Mouse (Mus musculus) stomach, postnatal 0 days (tissue): Measurements from ENCODE around the gene Slc5a10.

Experiments
- CTCF ChIP-seq: IDR thresholded peaks from 2 replicates; pipeline ENCODE4 v1.5.1; 2016; ENCODE audit warnings: antibody characterized with exemption, low read depth, mild to moderate bottlenecking, moderate library complexity
- EP300 ChIP-seq: optimal IDR thresholded peaks from 2 replicates; pipeline ENCODE3; 2016; ENCODE audit warnings: antibody characterized with exemption

GRCm38 (mm10) chr11:61652686-61653447 lies 67.8 kb downstream of the Slc5a10 start, which contains the start of gene Grap:
- TF ChIP-seq CTCF (no peak), EP300 (no peak)
